Mouse (Mus musculus): ENCODE results near the gene Gm29427.

- no peak for TF ChIP-seq POLR2A (IDR thresholded peaks at IDR 0.05; ENCODE audit: control insufficient read depth, low read depth, low read length)
- TF ChIP-seq CTCF (IDR thresholded peaks at IDR 0.05; ENCODE audit: control insufficient read depth, insufficient read depth, insufficient replicate concordance, low read depth, low read length), result peak; percentile 93
These were observed 81.7 kb downstream of the Gm29427 start for GRCm38 (mm10) chr1:130633761-130634410.
